Mouse (Mus musculus) midbrain, embryonic 16.5 days (tissue): Measurements from ENCODE around the gene Zfp607a. TPM values are rescaled to one million over a fixed set of nuclear protein-coding genes. Genes with fewer than 3 reads are reported as not detected.

ENCODE experiments used
- ATAC-seq: fragments of 200-750 bp; cut with Nextera tagmentation; 2 replicates; pipeline ENCODE4 v1.8.0; 2017; ENCODE audit warnings: moderate TSS enrichment
- H3K27ac ChIP-seq: fragments of 300-500 bp; sonication (generic); 2 replicates; pipeline ENCODE4 v1.5.1; 2014; ENCODE audit warnings: mild to moderate bottlenecking, low read length, mixed read lengths
- H3K27me3 ChIP-seq: fragments of 300-500 bp; sonication (generic); 2 replicates; pipeline ENCODE4 v1.6.1; 2014; ENCODE audit warnings: low read depth, low read length, mixed read lengths; ENCODE audit not compliant: control insufficient read depth, insufficient read depth
- H3K36me3 ChIP-seq: fragments of 300-500 bp; sonication (generic); 2 replicates; pipeline ENCODE4 v1.6.1; 2014; ENCODE audit warnings: mild to moderate bottlenecking, low read length, moderate library complexity, mixed read lengths; ENCODE audit not compliant: control insufficient read depth, insufficient read depth
- H3K4me1 ChIP-seq: fragments of 300-500 bp; sonication (generic); 2 replicates; pipeline ENCODE4 v1.6.1; 2014; ENCODE audit warnings: mild to moderate bottlenecking, low read length, mixed read lengths; ENCODE audit not compliant: control insufficient read depth, insufficient read depth
- H3K4me2 ChIP-seq: fragments of 300-500 bp; sonication (generic); 2 replicates; pipeline ENCODE4 v1.6.1; 2014; ENCODE audit warnings: mild to moderate bottlenecking, low read length, mixed read lengths
- H3K4me3 ChIP-seq: fragments of 300-500 bp; sonication (generic); 2 replicates; pipeline ENCODE4 v1.5.1; 2014; ENCODE audit warnings: low read depth, mild to moderate bottlenecking, low read length, moderate library complexity, mixed read lengths
- H3K9ac ChIP-seq: fragments of 300-500 bp; sonication (generic); 2 replicates; pipeline ENCODE4 v1.6.1; 2014; ENCODE audit warnings: low read depth, low read length, mixed read lengths
- H3K9me3 ChIP-seq: fragments of 300-500 bp; sonication (generic); replicated peaks from 2 replicates; pipeline ENCODE4 v1.6.1; 2014; ENCODE audit warnings: mild to moderate bottlenecking, low read length, mixed read lengths; ENCODE audit not compliant: control insufficient read depth, poor library complexity, severe bottlenecking
- WGBS: fragments of 180-500 bp; shearing (Covaris S2); extraction: QIAGEN DNeasy Blood & Tissue Kit; methylation state at CpG from one replicate; pipeline ENCODE4 v1.1.7; 2014; 5-methylcytosine and 5-hydroxymethylcytosine counted together
- polyA plus RNA-seq: library from polyadenylated mRNA; unstranded; fragments of >200 nt; fragmentation: Nextera tagmentation; extraction: Ambion mirVana; gene quantifications from 2 replicates; pipeline ENCODE4 v1.2.1, GENCODE M21; 2015

Zfp607a gene
- polyA plus RNA-seq, 1 experiment from 2014 or later = 1.2 TPM

- H3K9me3 ChIP-seq = no peaks in the 10 kb centered on the region
- H3K27me3 ChIP-seq = no peaks in the 10 kb centered on the region
- H3K4me2 ChIP-seq = peak within 1 kb of the TSS; percentile 81
- peaks cover 7% of the 10 kb centered on the region; the same call in 1 of the 2 replicates for H3K36me3 ChIP-seq
- peak within 1 kb of the TSS; percentile 65 for H3K4me3 ChIP-seq
- WGBS = 4% methylated on average over 40 of the region's 40 CpGs
- H3K4me1 ChIP-seq = peaks cover 11% of the 10 kb centered on the region
- peak; percentile 90 for ATAC-seq
- peak within 1 kb of the TSS; percentile 77 for H3K9ac ChIP-seq
- H3K27ac ChIP-seq = peak within 1 kb of the TSS; percentile 71
These were observed 71.7 kb downstream of the Zfp607a start, which contains the start of gene Zfp974 for GRCm38 (mm10) chr7:27928818-27929695. Zfp974 (minus strand) TSS chr7:27929460.

Other genes with a start within 250 kb of the Zfp607a start
- 75.0 and 84.4 TPM in 2 replicates for gene Ttc9b, start 203.6 kb upstream of the Zfp607a start, polyA plus RNA-seq
- gene Map3k10, start 182.9 kb upstream of the Zfp607a start, polyA plus RNA-seq = 15.4 and 16.9 TPM in 2 replicates
- gene Zfp607b, start 168.2 kb upstream of the Zfp607a start, polyA plus RNA-seq = 16.7 and 19.1 TPM in 2 replicates
- gene Zfp60, start 126.1 kb upstream of the Zfp607a start, polyA plus RNA-seq = 111 and 125 TPM in 2 replicates
- 1.4 and 2.0 TPM in 2 replicates for gene Zfp626, start 50.3 kb upstream of the Zfp607a start, polyA plus RNA-seq
- 10.8 and 12.1 TPM in 2 replicates for gene Zfp59, start 18.9 kb upstream of the Zfp607a start, polyA plus RNA-seq
- gene Zfp974, start 71.9 kb downstream of the Zfp607a start, polyA plus RNA-seq = 16.3 and 17.2 TPM in 2 replicates
- gene Zfp780b, start 121.6 kb downstream of the Zfp607a start, polyA plus RNA-seq = 31.1 and 36.9 TPM in 2 replicates
- 7.0 and 8.3 TPM in 2 replicates for gene Zfp850, start 156.6 kb downstream of the Zfp607a start, polyA plus RNA-seq
- gene Psmc4, start 192.6 kb downstream of the Zfp607a start, polyA plus RNA-seq = 277 and 280 TPM in 2 replicates
- gene Fcgbp, start 213.7 kb downstream of the Zfp607a start, polyA plus RNA-seq = 0.26 and 0.31 TPM in 2 replicates